Mouse (Mus musculus) erythroblast, embryonic 14.5 days (primary cell): ENCODE results near the gene Cd302.

Experiments used
- GATA1 ChIP-seq: IDR thresholded peaks from 2 replicates; pipeline ENCODE4 v1.6.1; 2012; ENCODE audit warnings: low read length, inconsistent platforms, mixed read lengths
- TAL1 ChIP-seq: IDR thresholded peaks from 3 replicates; pipeline ENCODE4 v1.6.1; 2012; ENCODE audit warnings: low read length, inconsistent platforms, mixed read lengths

DNA sequence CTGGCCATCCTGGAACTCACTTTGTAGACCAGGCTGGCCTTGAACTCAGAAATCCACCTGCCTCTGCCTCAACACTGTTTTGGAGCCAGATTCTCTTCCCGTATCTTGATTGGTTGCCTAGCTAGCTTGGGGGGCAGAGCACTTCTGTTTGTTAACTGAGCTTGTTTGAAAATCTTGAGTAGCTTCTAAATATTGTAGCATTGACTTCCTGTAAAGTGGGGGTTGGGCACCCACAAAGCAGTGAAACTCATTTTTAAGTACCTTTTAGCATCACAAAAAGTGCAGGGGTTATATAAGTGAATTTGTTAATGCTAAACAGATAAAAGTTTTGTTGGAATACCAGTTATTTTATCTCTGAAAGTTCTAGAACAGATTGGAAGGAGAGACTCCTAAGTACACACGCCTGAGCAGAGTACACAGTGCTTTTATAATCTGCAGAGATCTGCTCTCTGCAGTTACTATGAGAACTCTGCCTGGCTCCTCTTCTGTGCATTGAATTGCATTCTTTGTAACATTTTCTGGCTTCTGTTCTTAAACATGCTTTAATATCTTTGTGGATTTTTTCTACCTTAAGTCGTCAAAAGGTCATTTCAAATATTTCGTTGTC is 67.6 kb downstream of the Cd302 start:
- no peak for TF ChIP-seq GATA1
- no peak for TF ChIP-seq TAL1
